Mouse (Mus musculus): ENCODE measurements around the gene Gpr150.

- TF ChIP-seq POLR2A (IDR thresholded peaks at IDR 0.05; ENCODE audit: borderline replicate concordance, control insufficient read depth, low read depth, low read length) (no peak), CTCF (IDR thresholded peaks at IDR 0.05; ENCODE audit: control insufficient read depth, insufficient read depth, low read length) (peak; percentile 42; the same call in 1 of the 2 replicates)
Observed at GRCm38 (mm10) chr13:76056261-76056724, 503 bp downstream of the Gpr150 start.
